Mouse (Mus musculus): ENCODE data around the gene Tsku.

DNA sequence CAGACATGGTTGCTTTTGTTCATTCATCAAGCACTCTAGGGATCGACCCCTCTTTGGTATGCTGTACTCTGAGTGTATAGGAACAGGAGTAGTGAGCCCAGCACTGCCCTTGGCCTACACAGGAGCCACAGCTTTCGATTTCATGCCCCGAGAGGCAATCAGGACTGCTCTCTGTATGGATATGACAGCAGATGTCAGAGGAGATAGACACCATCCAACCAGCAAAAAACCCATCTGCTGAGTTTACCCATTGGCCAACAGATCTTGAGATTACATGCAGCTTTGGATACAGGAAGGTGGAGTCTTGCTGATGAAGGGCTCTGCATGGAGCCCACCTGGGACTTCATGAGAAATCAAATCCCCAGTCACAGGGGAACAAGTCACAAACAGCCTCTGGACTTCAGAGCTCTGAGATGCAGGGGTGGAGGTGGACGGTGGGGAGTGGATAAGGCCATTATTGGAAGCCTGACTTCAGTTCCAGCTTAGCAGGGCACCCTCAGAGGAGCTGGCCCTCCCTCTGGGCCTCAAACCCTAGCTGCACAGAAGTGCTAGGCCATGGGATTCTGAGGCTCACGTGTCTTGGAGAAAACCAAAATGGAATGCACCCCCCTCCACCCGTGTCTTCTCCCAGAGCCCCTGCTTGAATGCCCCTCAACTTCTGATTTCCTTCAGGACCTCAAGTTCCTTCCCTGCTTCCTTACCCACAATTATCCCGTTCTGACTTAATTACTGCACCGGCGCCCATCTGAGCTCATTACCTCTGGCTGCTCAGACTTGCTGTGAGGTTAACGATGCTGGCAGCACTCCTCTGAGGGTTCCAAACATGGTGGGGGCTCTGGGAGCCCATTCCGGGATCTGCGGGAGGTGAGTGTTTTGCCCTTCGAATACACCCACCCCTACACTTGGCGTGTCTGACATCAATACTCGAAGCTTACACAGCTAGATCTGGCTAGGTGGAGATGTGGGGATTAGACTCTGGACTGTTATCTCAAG lies 41.8 kb upstream of the Tsku start:
- no peak for TF ChIP-seq GATA1 (IDR thresholded peaks at IDR 0.05; ENCODE audit: low read length)
- no peak for TF ChIP-seq TAL1 (IDR thresholded peaks at IDR 0.05; ENCODE audit: low read length)

Data from erythroblast, embryonic 14.5 days (primary cell).